Mouse (Mus musculus) spleen, postnatal 4 days (tissue): ENCODE data around the gene Sh3d19.
"Not testable (repeated sequence)": the region's sequence is repeated elsewhere in the genome, so short reads cannot be mapped to it uniquely, and the experiment has no call there.

Experiments used
- DNase-seq, 2 experiments: peaks; one replicate each; pipeline ENCODE4 v3.0.0; 2022; ENCODE audit warnings: low spot score in 2 of 2

The Sh3d19 gene

DNA sequence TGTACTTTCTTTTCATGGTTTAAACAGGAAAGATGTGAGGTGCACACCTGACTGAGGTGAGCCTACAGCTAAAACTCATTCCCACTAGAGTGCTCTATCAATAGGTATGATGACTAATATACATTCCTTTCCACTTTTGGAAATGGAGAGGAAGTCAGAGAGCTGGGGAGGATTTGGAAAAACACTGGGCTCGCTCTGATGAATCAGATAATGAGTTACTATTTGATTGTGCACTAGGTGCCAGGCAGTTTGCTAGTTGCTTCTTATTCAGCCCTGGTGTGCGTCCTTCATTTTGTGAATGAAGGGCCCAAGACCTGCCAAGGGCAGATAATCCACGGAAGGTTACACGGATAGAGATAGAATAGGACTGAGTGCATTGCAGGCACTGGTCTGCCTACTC lies 9.1 kb downstream of the Sh3d19 start:
- DNase-seq, result no peak

DNA sequence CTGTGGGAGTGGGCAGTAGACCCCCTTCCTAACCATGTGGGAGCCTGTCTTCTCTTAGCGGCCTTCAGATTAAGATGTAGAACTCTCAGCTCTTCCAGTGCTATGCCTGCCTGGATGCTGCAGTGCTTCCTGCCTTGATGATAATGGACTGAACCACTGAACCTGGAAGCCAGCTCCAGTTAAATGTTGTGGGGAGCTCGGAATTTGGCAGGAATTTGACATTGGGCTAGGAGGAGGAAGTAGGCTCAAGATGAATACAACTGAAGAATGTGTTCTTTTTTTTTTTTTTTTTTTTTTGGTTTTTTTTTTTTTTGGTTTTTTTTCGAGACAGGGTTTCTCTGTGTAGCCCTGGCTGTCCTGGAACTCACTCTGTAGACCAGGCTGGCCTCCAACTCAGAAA lies 10.9 kb downstream of the Sh3d19 start:
- not testable (repeated sequence) for DNase-seq

DNA sequence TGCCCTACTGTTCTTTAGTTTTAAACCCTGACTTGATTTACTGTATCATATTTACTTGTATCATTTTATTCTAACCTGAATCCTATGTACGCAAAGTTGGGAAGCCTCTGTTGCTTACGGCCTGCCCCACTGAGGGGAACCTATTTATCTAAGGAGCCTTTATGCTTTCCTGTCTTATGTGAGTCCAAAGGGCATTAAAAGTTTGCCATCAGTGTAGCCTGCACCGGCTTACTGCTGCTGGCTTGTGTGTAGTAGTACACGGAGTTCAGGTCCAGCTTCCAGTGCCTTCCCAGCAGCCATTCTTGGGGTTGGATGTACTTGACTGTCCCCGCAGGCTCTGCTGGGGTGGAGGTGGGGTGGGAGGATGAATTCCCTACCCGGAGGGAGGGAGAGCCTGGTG lies 13.6 kb downstream of the Sh3d19 start:
- no peak for DNase-seq

DNA sequence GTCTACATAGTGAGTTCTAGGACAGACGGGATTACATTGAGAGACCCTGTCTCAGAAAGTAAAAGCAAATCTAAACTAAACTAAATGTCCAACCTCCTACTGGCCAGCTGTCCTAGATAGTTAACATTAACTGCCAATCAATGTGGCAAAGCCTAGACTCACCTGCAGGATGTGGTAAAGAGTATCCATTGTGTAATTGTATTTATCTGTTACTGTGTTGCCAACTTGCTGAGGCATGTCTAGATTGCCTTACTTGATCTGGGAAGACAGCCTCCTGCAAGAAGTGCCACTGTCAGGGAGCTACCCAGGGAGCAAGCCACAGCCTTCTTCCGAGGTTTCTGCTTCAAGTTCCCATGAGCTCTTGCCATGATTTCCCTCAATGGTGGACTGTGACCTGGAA lies 16.3 kb downstream of the Sh3d19 start:
- DNase-seq, result no peak

DNA sequence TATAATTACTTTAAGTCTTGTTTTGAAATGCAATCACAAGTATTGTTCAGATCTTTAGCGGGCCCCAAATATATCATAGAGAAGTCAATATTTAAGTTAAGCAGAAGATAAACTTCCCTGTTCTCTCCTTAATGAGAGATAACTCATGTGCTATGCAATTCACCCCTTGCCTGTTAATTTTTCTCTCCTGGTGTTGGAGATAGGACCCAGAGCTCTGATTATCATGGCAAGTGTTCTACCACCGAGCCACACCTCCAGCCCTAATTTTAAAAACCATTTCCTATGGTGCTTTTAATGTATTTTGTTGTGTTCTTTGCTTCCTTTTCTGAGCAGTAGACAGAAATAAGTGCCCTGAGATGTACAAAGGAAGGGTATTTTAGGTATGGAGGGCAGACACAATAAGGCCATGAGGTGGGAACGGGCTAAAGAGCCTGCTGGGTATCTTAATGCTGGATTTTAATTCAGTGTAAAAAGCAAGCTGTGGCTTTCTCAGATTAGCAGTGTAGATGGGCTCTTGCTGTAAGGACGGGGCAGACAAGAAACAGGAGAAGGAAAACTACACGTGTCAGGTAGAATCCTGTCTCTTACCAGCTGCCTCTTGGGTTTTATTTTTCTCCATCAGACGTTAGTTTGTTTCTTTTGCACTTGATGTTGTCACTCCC lies 20.4 kb downstream of the Sh3d19 start:
- DNase-seq, result no peak

DNA sequence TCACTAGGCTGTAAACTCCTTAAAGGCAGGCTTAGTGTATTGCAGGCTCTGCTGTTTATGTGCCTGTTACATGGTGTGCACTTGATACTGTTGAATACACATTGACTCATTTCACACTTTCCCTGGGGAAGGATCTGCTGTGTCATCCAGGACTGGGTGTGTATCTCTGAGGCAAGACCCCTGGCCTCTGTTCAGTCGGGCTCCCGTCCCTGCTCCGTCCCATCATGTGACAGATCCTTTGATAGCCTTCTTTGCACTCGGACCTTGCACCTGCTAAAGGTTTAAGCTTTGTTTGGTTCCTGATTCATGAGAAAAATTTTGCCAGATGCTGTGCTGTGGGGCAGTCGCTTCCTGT lies 20.9 kb downstream of the Sh3d19 start:
- DNase-seq, result no peak

DNA sequence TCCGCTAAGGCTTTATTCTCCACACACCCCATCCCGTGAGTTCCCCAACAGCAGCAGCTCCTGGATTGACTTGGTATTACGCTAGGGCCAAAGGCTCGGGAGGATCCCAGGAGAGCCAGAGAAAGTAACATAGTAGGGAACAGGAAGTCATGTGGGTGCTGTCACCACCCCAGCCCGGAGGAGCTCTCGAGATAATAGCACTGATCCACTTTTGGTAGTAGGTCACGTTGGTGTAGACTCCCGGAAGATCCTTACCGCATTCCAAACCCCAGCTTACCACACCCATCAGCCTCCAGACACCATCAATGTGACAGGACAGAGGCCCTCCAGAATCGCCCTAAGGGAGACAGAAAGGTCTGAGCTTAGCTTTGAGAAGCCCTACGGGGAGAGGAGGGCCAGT lies 22.8 kb downstream of the Sh3d19 start:
- no peak for DNase-seq

DNA sequence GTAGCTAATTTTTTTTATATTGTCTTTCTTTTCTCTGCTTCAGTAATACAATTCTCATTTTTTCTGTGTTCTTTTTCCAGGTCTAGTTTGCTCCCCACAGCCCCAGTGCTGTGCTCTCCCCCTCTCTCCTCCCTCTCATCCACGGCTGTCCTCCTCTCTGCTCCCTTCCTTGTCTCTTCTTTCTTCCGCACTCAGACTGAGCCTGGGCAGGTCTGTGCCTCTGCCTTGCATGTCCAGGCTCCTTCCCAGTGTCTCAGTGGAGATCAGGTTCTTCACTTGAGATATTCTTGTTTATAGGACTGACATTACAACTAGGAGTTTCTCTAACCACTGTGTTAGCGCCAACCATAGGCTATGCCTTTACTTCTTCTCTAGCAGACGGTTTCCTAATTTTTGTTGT lies 23.7 kb downstream of the Sh3d19 start:
- no peak for DNase-seq

DNA sequence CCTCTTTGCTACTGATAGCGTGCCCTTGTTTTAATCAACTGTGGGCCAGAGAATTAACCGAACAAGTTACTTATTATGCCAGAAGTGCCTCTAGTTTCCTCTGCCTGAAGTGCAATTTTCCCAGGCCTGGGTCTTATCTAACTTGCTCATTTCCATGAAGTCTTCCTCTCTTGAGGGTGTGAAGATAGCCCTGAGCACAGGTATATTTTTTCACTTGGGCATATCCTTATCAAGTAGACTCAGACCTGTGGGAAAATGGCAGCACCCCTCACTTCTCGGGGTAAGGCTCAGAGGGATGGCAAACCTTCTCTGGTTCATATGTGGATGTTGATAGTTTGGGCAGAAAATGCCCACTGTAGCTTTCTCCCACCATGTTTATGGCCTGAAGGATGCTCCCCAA lies 30.4 kb downstream of the Sh3d19 start:
- DNase-seq, result no peak

DNA sequence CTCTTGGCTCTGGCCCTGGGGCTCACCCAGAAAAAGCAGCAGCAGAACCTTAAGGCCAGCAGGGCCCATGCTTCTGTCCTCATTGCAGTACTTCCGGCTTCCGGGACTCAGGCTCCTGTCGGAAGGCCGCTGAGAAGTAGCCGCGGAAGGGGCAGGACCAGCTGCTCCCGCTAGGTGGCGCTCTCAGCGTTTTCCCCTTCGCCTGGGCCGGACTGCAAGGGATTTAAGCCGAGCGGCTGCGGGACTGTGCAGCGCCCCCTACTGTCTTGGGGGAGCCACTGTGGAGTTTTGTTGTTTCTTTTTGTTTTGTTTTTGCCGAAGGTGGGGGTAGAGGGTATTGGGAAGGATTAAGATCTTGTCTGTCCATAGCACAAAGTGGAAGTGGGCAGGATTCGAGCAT lies 31.5 kb downstream of the Sh3d19 start, which contains the start of gene Prss48:
Gene Prss48 (minus strand): TSS at position 69 of the 400 bp plus-strand sequence.
- DNase-seq, result peak; percentile 18 to 69

DNA sequence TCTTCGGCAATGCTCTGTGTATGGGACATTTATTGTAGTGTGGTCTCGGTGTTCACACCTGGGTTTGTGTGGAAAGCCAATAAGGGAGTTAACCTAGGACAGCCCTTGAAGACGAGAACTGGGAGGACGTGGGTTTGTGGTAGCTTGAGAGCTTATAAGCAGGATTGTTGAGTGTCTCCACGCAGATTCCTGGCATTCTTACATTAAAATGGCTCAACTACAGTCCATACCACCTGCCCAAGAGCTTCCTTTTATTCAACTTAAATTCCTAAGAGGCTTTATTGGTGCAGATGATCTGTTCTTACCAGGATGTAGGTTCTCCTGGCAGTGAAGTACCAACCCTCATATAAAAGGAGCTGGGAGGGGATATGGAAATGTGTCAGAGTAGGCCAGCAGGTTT lies 32.0 kb downstream of the Sh3d19 start:
- DNase-seq, result no peak

DNA sequence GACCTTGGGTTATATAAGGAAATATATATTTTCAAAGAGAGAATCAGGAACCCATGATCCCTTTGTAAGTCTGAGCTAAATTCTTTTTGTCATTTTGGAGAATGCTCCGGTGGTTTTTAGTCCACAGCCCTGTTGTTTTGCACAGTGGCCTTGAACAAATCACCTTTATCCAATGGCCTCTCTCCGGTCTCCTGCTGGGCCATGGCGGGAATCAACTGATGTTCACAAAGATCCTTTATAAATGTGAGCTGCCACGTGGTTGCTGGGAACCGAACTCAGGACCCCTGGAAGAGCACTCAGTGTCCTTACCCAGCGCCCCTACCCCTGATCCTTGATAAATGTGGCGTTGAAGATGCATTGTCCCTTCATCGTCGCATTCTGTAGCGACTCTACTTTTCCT lies 33.8 kb downstream of the Sh3d19 start:
- DNase-seq, result no peak

DNA sequence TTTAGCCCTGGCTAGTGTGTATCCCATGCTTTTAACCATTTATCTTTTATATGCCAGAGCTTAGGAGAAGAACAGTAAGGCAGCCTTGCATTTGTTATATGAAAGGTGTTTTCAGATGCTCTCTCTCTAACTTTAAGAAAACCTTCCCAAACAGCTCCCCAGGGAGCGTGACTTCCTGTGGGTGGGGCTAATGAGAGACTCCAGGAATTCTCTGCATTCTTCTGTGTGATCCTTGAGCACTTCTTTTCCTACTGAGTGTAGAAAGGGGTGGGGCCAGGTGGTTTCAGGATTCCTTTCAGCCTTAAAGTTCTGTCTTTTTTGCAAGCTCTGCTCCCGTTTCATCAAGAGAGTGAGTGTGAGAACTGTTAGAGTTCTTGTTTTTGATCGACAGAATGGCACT lies 39.7 kb downstream of the Sh3d19 start:
- DNase-seq, result no peak

DNA sequence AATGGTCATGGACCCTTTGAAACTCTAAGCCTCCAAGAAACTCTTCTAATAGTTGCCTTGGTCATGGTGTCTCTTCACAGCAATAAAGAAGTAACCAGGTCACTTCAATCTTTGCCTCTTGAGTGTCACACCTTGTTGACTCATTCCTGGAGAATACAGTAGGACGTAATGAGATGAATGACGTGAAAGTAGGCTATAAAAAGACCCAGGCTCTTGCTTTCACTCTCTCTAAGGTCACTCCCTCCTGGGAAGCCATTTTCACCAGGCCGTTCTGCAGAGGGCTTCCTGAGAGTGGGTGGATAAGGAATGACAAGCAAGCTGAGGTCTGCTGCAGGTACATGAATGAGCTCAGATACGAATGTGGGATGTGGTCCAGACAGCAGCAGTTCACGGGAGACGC lies 40.5 kb downstream of the Sh3d19 start:
- no peak for DNase-seq

DNA sequence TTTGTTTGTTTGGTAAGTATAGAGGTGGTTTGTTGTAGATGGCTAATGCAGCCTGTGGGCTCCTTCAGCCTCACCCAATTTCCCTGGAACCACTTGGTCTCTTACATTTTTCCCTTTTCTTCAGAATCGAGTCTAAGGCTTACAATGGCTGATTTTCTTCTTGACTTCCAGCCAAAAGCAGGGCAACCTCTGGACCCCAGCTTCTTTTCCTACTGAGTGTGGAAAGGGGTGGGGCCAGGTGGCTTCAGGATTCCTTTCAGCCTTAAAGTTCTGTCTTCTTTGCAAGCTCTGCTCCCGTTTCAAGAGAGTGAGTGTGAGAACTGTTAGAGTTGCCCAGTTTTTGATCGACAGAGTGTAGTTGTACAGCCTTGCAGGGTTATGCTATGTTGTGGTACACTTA lies 40.9 kb downstream of the Sh3d19 start:
- DNase-seq, result no peak

DNA sequence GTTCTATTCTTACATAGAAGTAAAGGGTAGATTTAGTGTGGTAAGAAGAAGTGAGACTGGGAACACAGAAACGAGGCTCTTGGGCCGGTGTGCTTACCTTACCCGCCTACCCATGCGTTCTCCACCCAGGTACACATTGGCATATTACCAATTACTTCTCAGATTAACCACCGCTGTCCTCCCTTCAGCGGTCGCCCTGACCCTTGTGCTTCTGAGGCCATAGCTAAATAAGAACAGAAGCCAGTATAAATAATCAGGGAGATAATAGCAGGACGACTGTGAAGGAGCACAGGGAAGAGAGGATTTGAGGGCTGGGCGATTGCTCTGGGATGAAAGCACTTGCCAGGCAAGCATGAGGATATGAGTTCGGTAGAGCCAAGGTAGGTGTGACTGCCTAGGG lies 42.9 kb downstream of the Sh3d19 start:
- DNase-seq, result no peak

DNA sequence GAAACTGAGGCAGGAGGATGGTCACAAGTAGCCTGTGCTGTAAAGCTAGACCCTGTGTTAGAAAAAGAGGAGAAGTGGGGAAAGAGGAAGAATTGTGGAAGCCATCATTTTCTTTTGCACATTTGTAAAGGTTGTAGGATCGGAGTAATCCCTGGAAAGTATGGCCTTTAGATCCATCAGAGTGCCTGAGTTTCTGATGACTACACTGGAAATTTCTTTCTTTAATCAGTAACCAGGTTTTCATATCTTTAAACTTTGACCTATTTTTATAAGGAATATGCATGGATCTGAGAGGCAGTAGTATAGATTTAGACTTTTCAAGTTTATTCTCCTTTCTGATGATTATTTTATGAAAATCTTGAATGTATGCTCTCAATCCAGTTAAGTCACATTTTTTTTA lies 46.1 kb downstream of the Sh3d19 start:
- DNase-seq, result no peak

DNA sequence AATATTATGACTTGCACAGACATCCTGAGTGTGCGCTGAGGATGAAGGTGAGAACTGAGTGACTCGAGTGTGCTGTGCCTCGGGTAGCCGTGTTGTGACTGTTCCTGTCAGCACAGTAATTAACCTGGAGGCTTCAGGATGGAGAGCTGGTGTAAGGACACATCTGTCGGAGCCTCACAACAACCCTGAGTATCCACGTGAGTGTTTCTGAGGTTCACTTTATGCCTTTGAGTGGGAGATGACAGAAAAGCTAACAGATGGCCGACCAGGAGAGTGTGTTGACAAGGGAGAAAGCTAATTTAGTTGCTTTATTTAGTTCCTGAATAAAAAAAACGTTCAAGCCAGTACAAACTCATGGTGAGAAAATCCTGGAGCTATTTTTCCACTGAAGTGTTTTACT lies 46.6 kb downstream of the Sh3d19 start:
- DNase-seq, result no peak

DNA sequence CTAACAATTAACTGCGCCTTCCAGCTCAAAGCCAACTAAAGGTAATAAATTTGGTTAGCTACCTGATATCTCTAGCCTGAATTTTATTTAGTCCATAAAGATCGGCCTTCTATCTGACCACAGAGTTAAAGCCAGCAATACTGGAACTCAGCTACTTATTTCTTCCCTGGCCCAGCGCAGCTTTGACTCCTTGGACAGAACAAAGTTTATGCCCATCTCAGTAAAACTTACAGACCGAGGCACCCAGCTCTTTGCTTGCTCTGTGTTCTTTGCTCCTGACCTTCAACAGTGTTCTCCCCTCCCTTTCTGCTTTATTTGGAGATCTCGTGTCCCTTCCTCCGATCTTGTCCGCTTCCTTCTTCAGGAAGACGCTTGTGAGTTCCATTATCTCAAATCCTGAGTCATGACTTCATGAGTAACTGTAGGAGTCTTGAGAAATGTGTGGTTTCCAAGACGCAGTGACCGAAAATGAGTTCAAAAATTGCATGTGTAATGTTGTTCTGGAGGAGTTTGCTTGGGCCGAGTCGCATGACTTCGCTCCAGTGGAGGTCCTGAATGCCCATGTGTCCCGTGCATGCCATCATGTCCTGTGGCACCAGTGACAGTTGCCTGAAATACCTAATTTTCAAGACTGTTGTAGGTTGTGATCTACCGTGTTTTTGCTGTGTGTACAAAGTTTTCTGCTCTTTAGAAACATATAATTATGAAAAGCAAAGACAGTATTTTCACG lies 50.2 kb downstream of the Sh3d19 start:
- no peak for DNase-seq

DNA sequence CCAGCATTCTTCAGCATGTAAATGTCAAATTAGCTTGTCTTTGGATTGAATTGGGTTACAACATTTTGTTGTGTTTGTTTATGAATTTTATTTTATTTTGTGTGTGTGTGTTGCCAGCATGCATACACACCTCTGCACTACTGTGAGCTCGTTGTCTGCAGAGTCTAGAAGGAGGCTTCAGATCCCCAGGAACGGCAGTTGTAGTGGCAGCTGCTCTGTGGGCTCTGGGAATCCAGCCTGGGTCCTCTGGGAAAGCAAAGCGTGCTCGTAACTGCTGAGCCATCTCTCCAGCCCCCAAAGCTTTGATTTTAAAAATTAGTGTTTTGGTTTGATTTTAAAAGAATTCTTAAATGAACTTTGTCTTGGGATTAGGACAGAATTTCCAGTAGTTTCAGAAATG lies 50.7 kb downstream of the Sh3d19 start:
- no peak for DNase-seq

DNA sequence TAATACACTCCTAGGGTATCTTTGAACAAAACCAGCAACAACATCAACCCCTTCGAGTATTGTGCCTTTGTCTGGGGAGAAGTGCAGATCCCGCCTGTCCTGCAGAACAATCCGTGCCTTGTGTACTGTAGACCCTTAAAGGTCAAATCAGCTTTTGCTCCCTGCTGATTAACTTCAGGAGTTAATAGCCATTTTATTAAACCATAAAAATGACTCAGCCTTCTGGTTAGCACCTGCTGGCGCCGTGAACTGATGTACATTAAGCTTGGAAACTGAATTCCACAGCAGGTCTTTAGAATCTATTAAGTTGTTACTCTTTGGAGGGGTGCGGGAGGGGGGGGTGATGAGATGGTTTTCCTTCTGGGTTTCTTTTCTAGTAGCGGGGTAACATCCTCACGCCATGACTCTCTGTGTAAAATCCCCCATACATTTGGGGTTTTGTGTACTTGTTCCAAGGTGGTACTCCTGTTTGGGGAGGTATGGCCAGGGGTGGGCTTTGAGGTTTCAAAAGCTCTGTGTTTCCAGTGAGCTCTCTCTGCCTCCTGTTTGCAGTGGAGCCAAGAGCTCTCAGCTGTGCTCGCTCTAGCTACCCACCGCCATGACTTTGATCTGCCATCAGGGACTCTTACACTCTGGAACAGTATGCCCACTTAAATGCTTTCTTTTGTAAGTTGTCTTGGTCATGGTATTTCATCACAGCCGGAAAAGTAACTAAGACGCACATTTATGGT lies 53.3 kb downstream of the Sh3d19 start:
- DNase-seq, result no peak

DNA sequence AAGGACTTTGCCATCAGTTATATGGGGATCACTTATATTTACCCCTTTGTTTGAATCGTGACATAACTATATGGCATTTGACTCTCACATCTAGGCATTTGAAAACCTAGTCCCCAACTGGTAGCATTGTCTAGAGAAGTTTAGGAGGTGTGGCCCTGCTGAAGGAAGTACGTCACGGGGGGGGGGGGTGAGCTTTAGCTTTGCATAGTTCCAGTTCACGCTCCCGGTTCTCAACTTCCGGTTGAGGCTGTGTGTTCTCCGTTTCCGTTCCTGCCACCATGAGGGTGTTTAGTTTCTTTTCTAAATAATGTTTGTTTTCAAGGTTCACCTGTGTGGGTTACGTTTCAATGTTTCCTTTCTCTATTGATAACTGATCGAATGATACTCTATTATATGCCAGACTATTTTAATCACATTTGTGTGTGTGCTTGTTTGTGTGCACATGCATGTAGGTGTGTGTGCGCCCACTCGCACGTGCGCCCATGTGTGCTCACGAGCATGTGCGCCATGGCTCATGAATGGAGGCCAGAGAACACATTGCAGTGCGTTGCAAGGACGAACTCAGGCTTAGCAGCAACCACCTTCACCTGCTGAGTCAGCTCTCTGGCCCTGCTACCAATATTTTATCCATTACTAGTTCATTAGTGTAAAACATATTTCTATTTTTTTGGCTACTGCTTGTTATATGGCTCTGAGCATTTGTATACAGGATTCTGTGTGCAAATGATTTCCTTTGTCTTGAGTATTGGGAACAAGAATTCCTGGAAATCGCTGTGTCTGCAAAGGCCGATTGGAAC lies 54.6 kb downstream of the Sh3d19 start:
- DNase-seq, result no peak
